Mouse (Mus musculus) heart, postnatal 0 days (tissue): ENCODE data around the gene Tnrc6b.

Experiments
- CTCF ChIP-seq: IDR thresholded peaks from 2 replicates; pipeline ENCODE4 v1.5.1; 2016; ENCODE audit warnings: antibody characterized with exemption, control low read depth, low read depth
- EP300 ChIP-seq: IDR thresholded peaks from 2 replicates; pipeline ENCODE4 v1.6.1; 2016; ENCODE audit warnings: antibody characterized with exemption, low read depth

DNA sequence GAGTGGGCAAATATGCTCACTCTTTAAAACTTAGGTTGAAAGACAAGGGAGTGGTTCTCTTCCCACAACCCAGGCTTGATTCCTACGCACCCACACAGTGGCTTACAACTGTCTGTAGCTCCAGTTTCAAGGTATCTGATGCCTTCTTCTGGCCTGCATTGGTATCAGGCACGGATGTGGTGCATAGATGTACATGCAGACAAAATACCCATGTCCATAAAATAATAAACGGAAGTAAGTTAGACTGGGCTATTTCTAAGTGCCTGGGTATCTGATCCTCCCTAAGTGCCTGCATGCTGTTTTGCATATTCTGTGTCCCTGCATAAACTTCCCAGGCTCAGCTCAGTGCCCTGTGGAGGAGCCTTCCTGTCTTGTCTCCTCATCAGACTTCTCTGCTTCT, 20.4 kb downstream of the Tnrc6b start:
- TF ChIP-seq EP300 (no peak), CTCF (no peak)
